Mouse (Mus musculus) cerebellum, adult 2 months (tissue): ENCODE measurements around the gene Ccdc89. TPM values are rescaled to one million over a fixed set of nuclear protein-coding genes. Genes with fewer than 3 reads are reported as not detected.
A peak's percentile ranks its signal among the peaks of the same experiment; 100 is the strongest.

Experiments used
- DNase-seq, 2 experiments: peaks; one replicate each; pipeline ENCODE4 v3.0.0; 2021
- H3K27ac ChIP-seq: fragments of 200-500 bp; 2 replicates; pipeline ENCODE4 v1.5.1; 2012; ENCODE audit warnings: low read length, control low read depth, inconsistent platforms; ENCODE audit not compliant: insufficient read depth
- H3K27me3 ChIP-seq: fragments of 200-500 bp; 2 replicates; pipeline ENCODE4 v1.6.1; 2012; ENCODE audit warnings: inconsistent platforms, mild to moderate bottlenecking, low read length, moderate library complexity; ENCODE audit not compliant: control insufficient read depth, insufficient read depth
- H3K4me1 ChIP-seq: fragments of 200-500 bp; 2 replicates; pipeline ENCODE4 v1.6.1; 2011; ENCODE audit warnings: low read length; ENCODE audit not compliant: control insufficient read depth, insufficient read depth
- H3K4me3 ChIP-seq: fragments of 200-500 bp; replicated peaks from 2 replicates; pipeline ENCODE3; 2011; ENCODE audit warnings: mild to moderate bottlenecking, low read depth, low read length, control low read depth; ENCODE audit not compliant: insufficient read depth
- CTCF ChIP-seq: fragments of 200-500 bp; IDR thresholded peaks from 2 replicates; pipeline ENCODE4 v1.5.1; 2011; ENCODE audit warnings: low read depth, mild to moderate bottlenecking, control low read depth, low read length, moderate library complexity, borderline replicate concordance; ENCODE audit not compliant: insufficient read depth
- POLR2A ChIP-seq: fragments of 200-500 bp; IDR thresholded peaks from 2 replicates; pipeline ENCODE4 v1.6.1; 2011; ENCODE audit warnings: low read length, control low read depth, borderline replicate concordance; ENCODE audit not compliant: insufficient read depth
- WGBS: fragments of 180-500 bp; shearing (Covaris S2); methylation state at CpG from one replicate; pipeline ENCODE4 v1.1.7; 2018; 5-methylcytosine and 5-hydroxymethylcytosine counted together
- polyA plus RNA-seq: library from polyadenylated mRNA; depleted of rRNA; stranded (reverse); fragments of >200 nt; gene quantifications from 2 replicates; pipeline ENCODE4 v1.2.3, GENCODE M21; 2012; rRNA removed

Ccdc89 gene
- polyA plus RNA-seq, 1 experiment, result 1.3 TPM

DNA sequence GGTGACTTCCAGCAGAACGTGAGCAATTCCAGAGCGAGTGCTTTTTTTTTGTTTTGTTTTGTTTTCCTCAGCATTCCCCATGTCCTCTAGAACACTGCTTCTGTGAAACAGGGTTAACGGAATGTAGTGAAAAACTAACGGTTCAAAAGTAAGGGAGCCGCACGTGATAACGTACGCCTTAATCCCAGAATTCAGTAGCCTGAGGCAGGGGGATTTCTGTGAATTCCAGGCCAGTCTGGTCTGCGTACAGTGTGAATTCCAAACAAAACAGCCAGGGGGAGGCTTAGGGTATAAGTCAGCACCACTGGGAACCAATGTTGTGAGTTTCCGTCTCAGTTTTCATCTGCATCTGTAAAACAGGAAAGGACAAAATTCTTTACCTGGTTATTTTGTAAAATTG lies 31.1 kb downstream of the Ccdc89 start:
- 4% methylated on average over 10 of the region's 10 CpGs for WGBS
- TF ChIP-seq CTCF, result no peak
- no peak for TF ChIP-seq POLR2A
- Histone ChIP-seq H3K27ac (peak overlapping the region; percentile 80), H3K27me3 (no peaks in the 10 kb centered on the region), H3K4me1 (no peaks in the 10 kb centered on the region), H3K4me3 (peak overlapping the region; percentile 75)
- peak in 1 of 2 experiments; percentile 37 for DNase-seq

DNA sequence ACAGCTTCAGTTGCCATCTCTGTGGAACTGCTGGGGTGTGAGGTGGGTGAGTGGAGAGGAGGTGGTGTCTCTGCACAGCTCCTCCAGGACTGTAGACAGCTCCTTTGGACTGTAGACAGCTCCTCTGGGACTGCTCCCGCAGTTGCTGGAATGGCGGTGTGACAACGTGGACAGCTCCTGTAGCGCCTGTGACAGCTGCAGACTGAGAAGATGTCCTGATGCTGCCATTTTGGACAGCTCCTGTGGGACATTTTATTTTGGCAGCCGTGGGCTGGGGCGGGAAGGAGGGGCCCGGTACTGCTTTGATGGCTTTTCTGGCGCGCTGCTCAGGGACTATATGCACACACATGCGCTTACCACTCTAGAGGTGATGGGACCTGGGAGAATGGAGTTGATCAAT lies 34.0 kb downstream of the Ccdc89 start:
- H3K27me3 ChIP-seq, result no peaks in the 10 kb centered on the region
- no peaks in the 10 kb centered on the region for H3K4me1 ChIP-seq
- no peak for DNase-seq
- no peak overlapping the region for H3K4me3 ChIP-seq
- no peak overlapping the region for H3K27ac ChIP-seq
- no peak for TF ChIP-seq CTCF
- TF ChIP-seq POLR2A, result no peak
- 29% methylated on average over 10 of the region's 10 CpGs for WGBS

DNA sequence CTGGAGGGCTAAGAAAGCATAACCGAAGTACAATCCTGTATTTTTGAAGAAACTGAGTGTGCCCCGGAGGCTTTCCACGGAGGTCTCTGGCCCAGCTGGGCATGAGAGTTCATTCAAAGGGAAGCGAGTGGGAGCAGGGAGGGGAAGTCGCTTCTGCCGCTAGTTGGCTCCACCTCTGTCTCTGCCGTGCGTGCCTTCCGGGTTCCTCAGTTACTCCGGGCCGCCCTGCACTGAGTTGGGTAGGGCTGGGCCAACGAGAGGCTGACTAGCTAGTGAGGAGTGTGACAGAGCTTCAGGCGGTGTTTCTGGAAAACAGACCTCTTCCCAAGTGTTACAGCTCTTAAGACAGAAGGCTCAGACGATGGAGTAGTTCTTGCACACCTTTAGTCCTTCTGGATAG lies 34.6 kb downstream of the Ccdc89 start:
- TF ChIP-seq CTCF, result peak; percentile 26; the same call in 1 of the 2 replicates
- no peak for TF ChIP-seq POLR2A
- no peak for DNase-seq
- Histone ChIP-seq H3K27me3 (no peaks in the 10 kb centered on the region), H3K4me3 (no peak overlapping the region), H3K4me1 (no peaks in the 10 kb centered on the region), H3K27ac (no peak overlapping the region)
- WGBS, result 18% methylated on average over 14 of the region's 14 CpGs

DNA sequence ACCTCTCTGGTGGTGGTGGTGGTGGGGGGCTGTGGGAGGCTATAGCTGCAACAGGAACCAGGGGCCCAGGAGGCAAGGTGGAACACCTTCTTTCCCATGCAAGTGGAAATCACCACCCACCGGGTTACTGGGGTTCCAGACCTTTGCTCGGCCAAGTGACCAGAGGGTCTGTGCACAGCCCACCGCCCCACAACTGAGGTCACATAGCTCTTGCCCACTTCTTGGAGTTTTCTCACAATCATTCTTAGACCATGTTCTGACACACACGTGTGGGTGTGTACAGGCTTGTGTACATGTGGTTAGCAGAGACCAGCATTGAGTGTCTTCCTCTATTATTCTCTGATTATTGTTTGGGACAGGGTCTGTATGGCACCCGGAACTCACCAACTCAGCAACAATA lies 35.1 kb downstream of the Ccdc89 start:
- Histone ChIP-seq H3K4me1 (no peaks in the 10 kb centered on the region), H3K4me3 (no peak overlapping the region), H3K27me3 (no peaks in the 10 kb centered on the region), H3K27ac (no peak overlapping the region)
- WGBS, result 93% methylated on average over 5 of the region's 5 CpGs
- no peak for DNase-seq
- no peak for TF ChIP-seq CTCF
- no peak for TF ChIP-seq POLR2A

DNA sequence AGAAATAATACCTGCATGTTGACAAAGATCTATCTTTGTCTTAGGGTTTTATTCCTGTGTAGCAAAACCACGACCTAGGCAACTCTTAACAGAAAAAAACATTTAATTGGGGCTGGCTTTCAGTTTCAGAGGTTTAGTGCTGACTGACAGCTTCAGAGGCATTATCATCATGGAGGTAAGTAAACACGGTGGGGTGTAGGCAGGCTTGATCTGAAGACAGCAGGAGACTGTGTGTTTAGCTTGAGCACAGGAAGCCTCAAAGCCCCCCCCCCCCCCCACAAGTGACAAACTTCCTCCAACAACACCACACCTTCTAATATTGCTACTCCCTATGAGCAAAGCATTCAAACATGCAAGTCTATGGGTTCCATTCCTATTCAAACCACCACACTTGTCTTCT lies 47.1 kb downstream of the Ccdc89 start:
- WGBS, result 74% methylated on average over 2 of the region's 2 CpGs
- Histone ChIP-seq H3K27ac (no peak overlapping the region), H3K4me1 (peaks cover 3% of the 10 kb centered on the region; the same call in 1 of the 2 replicates), H3K27me3 (no peaks in the 10 kb centered on the region), H3K4me3 (no peak overlapping the region)
- TF ChIP-seq CTCF (no peak), POLR2A (no peak)
- no peak for DNase-seq

DNA sequence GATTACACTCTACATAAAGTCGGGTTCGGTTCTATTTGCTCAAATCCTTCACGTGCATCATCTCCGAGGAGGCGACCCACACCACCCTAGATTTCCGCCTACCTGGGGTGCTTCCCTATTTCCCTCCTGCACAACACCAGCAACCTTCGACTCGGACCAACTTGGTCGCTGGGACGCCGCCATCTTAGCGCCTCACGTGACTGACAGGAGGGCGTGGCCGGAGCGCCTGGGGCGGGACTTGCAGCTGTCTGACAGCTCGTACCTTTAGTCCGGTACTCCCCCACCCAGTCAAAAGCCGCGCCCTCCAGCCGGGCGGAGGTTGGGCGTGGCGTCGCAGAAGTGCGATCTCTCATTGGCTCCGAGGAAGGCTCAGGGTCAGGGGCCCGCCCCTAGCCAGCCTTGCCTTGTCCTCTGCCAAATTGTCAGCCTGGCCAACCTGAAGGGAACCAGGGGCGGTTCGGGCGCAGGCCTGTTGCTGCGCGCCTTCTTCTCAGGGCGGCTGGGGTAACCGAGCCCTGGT lies 49.5 kb downstream of the Ccdc89 start, which contains the start of gene Tmem126b:
Gene Tmem126b (minus strand): TSS at position 209 of the 520 bp plus-strand sequence.
- no peaks in the 10 kb centered on the region for H3K27me3 ChIP-seq
- under 1% methylated on average over 36 of the region's 36 CpGs for WGBS
- H3K27ac ChIP-seq, result peak within 1 kb of the TSS; percentile 93
- H3K4me1 ChIP-seq, result peaks cover 3% of the 10 kb centered on the region; the same call in 1 of the 2 replicates
- peak within 1 kb of the TSS; percentile 85 for H3K4me3 ChIP-seq
- TF ChIP-seq POLR2A, result peak; percentile 92
- no peak for TF ChIP-seq CTCF
- DNase-seq, result peak; percentile 99 to 100

DNA sequence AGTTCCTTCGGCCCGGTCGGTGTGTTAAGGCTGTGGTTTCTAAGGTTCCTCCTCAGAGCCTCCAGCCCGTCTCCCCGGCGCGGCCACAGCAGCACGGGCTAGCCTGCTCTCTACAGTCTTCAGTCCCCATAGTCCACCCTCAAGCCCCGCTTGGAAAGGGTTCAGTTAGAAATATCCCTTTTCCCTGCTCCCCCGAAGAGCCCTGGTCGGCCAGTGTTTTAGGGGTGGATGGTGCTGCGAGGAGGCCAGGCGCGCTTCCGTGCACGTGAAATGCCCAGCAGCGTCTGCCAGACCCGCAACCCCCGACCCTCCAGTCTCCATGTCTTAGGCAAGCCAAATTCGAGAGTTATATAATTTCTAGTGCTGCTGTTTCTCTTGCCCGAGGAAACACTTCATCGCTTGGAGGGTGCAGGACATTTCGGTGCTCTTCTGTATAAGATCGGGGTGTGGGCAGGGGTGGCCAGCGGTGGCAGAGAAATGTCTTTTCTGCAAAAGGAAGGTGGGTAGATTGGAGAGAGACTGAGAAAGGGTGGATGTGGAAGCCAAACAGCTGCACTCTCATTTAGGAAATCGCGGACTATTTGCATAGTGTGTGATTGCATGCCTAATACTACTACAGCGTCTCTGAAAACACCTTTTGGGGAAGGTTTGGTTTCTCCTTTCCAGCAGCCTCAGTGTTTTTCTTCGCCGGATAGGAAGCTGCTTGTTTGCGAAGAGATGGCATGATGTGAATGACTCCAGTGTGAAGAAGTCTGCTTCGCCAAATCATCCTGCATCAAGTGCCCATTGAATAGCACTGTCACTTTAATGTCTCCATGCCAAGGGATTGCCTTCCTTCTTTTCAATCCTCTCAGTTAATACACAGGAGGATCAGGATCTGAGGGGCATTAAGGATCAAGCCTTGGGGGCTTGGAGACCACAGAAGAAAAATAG lies 50.2 kb downstream of the Ccdc89 start, which contains the start of gene Dlg2:
Gene Dlg2 (plus strand): TSS at position 360 of the 933 bp plus-strand sequence.
- DNase-seq, result peak in 1 of 2 experiments; percentile 59
- 1% methylated on average over 32 of the region's 32 CpGs for WGBS

More for the DNA sequence above, 50.2 kb downstream of the Ccdc89 start, which contains the start of gene Dlg2:
- Histone ChIP-seq H3K27ac (peak within 1 kb of the TSS; percentile 93), H3K27me3 (no peaks in the 10 kb centered on the region), H3K4me1 (peaks cover 3% of the 10 kb centered on the region; the same call in 1 of the 2 replicates), H3K4me3 (peak within 1 kb of the TSS; percentile 85)
- TF ChIP-seq CTCF (no peak), POLR2A (peak; percentile 19; the same call in 1 of the 2 replicates)

Other genes starting within 250 kb of the Ccdc89 start
- 0.10 TPM in 1 of 2 replicates, not detected in the other for gene Ccdc83, start 160.8 kb upstream of the Ccdc89 start, polyA plus RNA-seq
- gene Sytl2, start 124.3 kb upstream of the Ccdc89 start, polyA plus RNA-seq, result 39.9 and 44.8 TPM in 2 replicates
- gene Crebzf, start 16.2 kb downstream of the Ccdc89 start, polyA plus RNA-seq, result 135 and 143 TPM in 2 replicates
- 43.6 and 43.8 TPM in 2 replicates for gene Tmem126a, start 30.7 kb downstream of the Ccdc89 start, polyA plus RNA-seq
- gene Tmem126b, start 49.4 kb downstream of the Ccdc89 start, polyA plus RNA-seq, result 29.0 and 33.5 TPM in 2 replicates
- gene Dlg2, start 50.1 kb downstream of the Ccdc89 start, polyA plus RNA-seq, result 89.8 and 105 TPM in 2 replicates